Mouse (Mus musculus): Measurements from ENCODE around the gene Cplx3. TPM values are rescaled to one million over a fixed set of nuclear protein-coding genes. Genes with fewer than 3 reads are reported as not detected.

The Cplx3 gene
- polyA plus RNA-seq, 1 experiment from 2014 or later = not detected

DNA sequence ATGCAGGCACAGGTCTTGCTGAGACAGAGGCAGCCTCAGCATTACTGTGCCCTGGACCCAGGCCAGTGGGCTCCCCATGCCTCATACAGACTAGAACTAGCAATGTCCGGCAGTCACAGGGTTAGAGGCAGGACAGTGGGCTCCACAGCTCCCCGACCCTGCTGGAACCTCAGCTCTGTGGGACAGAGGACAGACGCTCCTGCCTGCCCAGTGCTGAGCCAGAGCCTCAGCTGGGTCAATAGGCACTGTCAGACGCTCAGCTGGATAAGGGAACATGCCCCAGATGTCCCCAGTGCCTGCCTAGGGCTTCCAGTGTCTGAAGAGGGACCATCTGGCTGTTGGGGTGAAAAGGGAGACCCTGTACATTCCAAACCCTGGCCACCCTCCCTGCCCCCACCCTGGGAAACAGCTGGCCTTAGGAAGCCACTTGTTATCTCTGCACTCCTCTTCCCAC lies 8.1 kb downstream of the Cplx3 start:
- peaks cover 14% of the 10 kb centered on the region for H3K4me1 ChIP-seq (replicated peaks; ENCODE audit: control insufficient read depth, insufficient read depth, low read length)
- WGBS = 20% methylated on average over 4 of the region's 4 CpGs
- 0 out of 2 replicates have a peak, but pooled peaks have one; percentile 13 for ATAC-seq (ENCODE audit: low read depth)

DNA sequence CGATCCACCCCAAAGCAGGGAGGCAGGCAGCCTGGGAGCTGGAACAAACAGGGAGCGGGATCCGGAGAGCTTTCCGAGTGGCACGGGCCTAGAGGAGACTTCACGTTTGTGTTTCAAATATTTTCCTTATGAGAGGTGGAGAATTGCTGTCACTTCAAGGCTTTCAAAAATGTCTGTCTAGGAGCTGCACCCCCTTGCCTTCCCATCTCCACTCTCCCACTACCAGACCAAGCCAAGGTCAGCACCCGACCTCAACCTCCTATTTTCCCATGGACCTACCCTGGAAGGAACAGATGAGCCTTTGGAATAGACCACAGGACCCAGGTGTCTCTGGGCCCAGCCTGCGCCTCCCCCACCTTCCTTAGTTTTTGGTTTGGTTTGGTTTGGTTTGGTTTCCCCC lies 8.8 kb downstream of the Cplx3 start:
- no peak overlapping the region for H3K4me3 ChIP-seq (ENCODE audit: low read length)
- H3K9me3 ChIP-seq (ENCODE audit: control insufficient read depth, low read length) = no peaks in the 10 kb centered on the region
- WGBS = 75% methylated on average over 8 of the region's 8 CpGs
- no peak for ATAC-seq (ENCODE audit: low read depth)
- no peak overlapping the region for H3K4me2 ChIP-seq (ENCODE audit: low read depth, low read length)
- H3K27me3 ChIP-seq (ENCODE audit: control insufficient read depth, insufficient read depth, low read depth, low read length) = no peaks in the 10 kb centered on the region
- H3K4me1 ChIP-seq (replicated peaks; ENCODE audit: control insufficient read depth, insufficient read depth, low read length) = peaks cover 14% of the 10 kb centered on the region
- H3K27ac ChIP-seq (ENCODE audit: low read length) = no peak overlapping the region
- peaks cover 4% of the 10 kb centered on the region; the same call in 1 of the 2 replicates for H3K36me3 ChIP-seq (ENCODE audit: control insufficient read depth, insufficient read depth, low read length)
- H3K9ac ChIP-seq (ENCODE audit: low read length) = no peak overlapping the region

More for the DNA sequence above, 8.1 kb downstream of the Cplx3 start:
- Histone ChIP-seq H3K27me3 (ENCODE audit: control insufficient read depth, insufficient read depth, low read depth, low read length) (no peaks in the 10 kb centered on the region), H3K9ac (ENCODE audit: low read length) (no peak overlapping the region), H3K9me3 (ENCODE audit: control insufficient read depth, low read length) (no peaks in the 10 kb centered on the region), H3K4me2 (ENCODE audit: low read depth, low read length) (no peak overlapping the region), H3K27ac (ENCODE audit: low read length) (no peak overlapping the region), H3K36me3 (ENCODE audit: control insufficient read depth, insufficient read depth, low read length) (peaks cover 4% of the 10 kb centered on the region; the same call in 1 of the 2 replicates), H3K4me3 (ENCODE audit: low read length) (no peak overlapping the region)

- Histone ChIP-seq H3K27ac (ENCODE audit: low read length) (no peak overlapping the region), H3K4me2 (ENCODE audit: low read depth, low read length) (no peak overlapping the region), H3K4me1 (replicated peaks; ENCODE audit: control insufficient read depth, insufficient read depth, low read length) (peaks cover 10% of the 10 kb centered on the region), H3K27me3 (ENCODE audit: control insufficient read depth, insufficient read depth, low read depth, low read length) (no peaks in the 10 kb centered on the region), H3K9ac (ENCODE audit: low read length) (no peak overlapping the region), H3K4me3 (ENCODE audit: low read length) (no peak overlapping the region), H3K9me3 (ENCODE audit: control insufficient read depth, low read length) (no peaks in the 10 kb centered on the region), H3K36me3 (ENCODE audit: control insufficient read depth, insufficient read depth, low read length) (peaks cover 4% of the 10 kb centered on the region; the same call in 1 of the 2 replicates)
- ATAC-seq (ENCODE audit: low read depth) = no peak
- WGBS = 77% methylated on average over 9 of the region's 9 CpGs
Observed at GRCm38 (mm10) chr9:57594174-57594509, 11.9 kb downstream of the Cplx3 start.

- ATAC-seq (ENCODE audit: low read depth) = no peak
- H3K9me3 ChIP-seq (ENCODE audit: control insufficient read depth, low read length) = no peaks in the 10 kb centered on the region
- H3K4me2 ChIP-seq (ENCODE audit: low read depth, low read length) = no peak overlapping the region
- no peak overlapping the region for H3K27ac ChIP-seq (ENCODE audit: low read length)
- 59% methylated on average over 12 of the region's 12 CpGs for WGBS
- peaks cover 15% of the 10 kb centered on the region for H3K4me1 ChIP-seq (replicated peaks; ENCODE audit: control insufficient read depth, insufficient read depth, low read length)
- no peaks in the 10 kb centered on the region for H3K27me3 ChIP-seq (ENCODE audit: control insufficient read depth, insufficient read depth, low read depth, low read length)
- no peak overlapping the region for H3K9ac ChIP-seq (ENCODE audit: low read length)
- no peak overlapping the region for H3K4me3 ChIP-seq (ENCODE audit: low read length)
- H3K36me3 ChIP-seq (ENCODE audit: control insufficient read depth, insufficient read depth, low read length) = peaks cover 4% of the 10 kb centered on the region; the same call in 1 of the 2 replicates
Observed at GRCm38 (mm10) chr9:57593454-57594173, 12.5 kb downstream of the Cplx3 start.

DNA sequence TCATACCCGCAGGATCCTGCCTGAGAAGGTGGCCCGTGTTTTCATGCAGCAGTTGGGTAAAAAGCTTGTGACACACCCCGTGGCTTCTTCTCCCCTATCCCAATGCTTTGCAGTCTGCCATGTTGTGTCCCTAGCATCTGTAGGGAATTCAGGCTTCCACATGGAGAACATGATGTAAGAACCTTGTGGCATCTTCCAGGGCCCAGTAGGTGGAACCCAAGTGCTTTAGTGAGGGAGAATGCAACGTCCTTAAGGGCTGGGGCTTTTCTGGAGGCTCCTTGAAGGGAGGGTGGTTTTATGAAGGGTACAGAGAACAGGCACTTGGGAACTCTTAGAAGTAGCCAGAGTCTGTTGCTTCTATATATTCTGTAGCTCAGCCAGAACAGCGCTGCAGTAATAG lies 15.4 kb downstream of the Cplx3 start:
- Histone ChIP-seq H3K4me2 (ENCODE audit: low read depth, low read length) (no peak overlapping the region), H3K4me3 (ENCODE audit: low read length) (no peak overlapping the region)
- ATAC-seq (ENCODE audit: low read depth) = no peak

DNA sequence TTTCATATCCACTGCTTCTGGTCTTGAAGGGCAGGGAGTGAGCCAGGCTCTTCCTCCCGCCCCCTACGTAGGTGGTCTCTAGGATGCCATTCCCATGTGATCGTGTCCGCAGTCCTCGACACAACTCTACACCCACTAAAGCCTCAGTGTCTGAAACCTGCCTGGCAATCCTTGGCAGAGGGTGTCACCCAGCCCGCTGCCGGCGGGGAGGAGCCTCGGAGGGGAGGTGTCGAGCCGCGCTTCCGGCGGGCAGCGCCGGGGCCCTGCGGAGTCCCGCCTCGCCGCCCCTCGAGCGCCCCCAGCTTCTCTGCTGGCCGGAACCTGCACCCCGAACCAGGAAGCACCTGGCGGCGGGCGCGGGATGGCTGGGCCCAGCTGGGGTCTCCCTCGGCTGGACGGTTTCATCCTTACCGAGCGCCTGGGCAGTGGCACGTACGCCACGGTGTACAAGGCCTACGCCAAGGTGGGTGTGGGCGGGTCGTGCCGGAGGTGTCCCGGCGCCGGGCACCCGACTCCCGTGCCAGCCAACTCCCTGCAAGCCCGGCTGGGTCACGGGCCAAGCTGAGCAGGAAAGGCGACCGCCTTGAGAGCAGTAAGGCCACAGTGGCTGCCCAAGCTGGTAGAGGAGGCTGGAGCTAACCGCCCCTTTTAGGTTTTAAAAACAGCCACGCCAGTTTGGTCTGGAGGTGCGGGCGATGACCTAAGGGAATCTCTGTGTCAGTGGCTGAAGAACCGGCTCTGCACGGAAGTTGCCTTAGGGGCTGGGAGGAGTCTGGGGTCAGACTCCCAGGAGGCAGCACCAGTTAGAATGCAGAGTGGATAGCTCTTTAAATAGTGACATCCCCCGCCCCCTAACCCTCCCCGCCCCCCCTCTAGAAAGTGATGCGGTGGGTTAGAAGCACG lies 16.6 kb downstream of the Cplx3 start, which contains the start of gene Ulk3:
Gene Ulk3 (plus strand): TSS at position 229 of the 903 bp plus-strand sequence.
- Histone ChIP-seq H3K4me3 (ENCODE audit: low read length) (peak within 1 kb of the TSS; percentile 82), H3K9me3 (ENCODE audit: control insufficient read depth, low read length) (no peaks in the 10 kb centered on the region), H3K27me3 (ENCODE audit: control insufficient read depth, insufficient read depth, low read depth, low read length) (no peaks in the 10 kb centered on the region), H3K27ac (ENCODE audit: low read length) (peak within 1 kb of the TSS; percentile 87), H3K4me2 (ENCODE audit: low read depth, low read length) (peak within 1 kb of the TSS; percentile 89), H3K9ac (ENCODE audit: low read length) (peak within 1 kb of the TSS; percentile 83), H3K4me1 (replicated peaks; ENCODE audit: control insufficient read depth, insufficient read depth, low read length) (peaks cover 14% of the 10 kb centered on the region), H3K36me3 (ENCODE audit: control insufficient read depth, insufficient read depth, low read length) (peaks cover 6% of the 10 kb centered on the region; the same call in 1 of the 2 replicates)
- WGBS = under 1% methylated on average over 57 of the region's 58 CpGs
- peak; percentile 93 for ATAC-seq (ENCODE audit: low read depth)

More for the DNA sequence above, 15.4 kb downstream of the Cplx3 start:
- no peaks in the 10 kb centered on the region for H3K27me3 ChIP-seq (ENCODE audit: control insufficient read depth, insufficient read depth, low read depth, low read length)
- H3K9ac ChIP-seq (ENCODE audit: low read length) = no peak overlapping the region
- H3K36me3 ChIP-seq (ENCODE audit: control insufficient read depth, insufficient read depth, low read length) = peaks cover 8% of the 10 kb centered on the region; the same call in 1 of the 2 replicates
- peaks cover 14% of the 10 kb centered on the region for H3K4me1 ChIP-seq (replicated peaks; ENCODE audit: control insufficient read depth, insufficient read depth, low read length)
- H3K27ac ChIP-seq (ENCODE audit: low read length) = no peak overlapping the region
- WGBS = 42% methylated on average over 5 of the region's 5 CpGs
- H3K9me3 ChIP-seq (ENCODE audit: control insufficient read depth, low read length) = no peaks in the 10 kb centered on the region

DNA sequence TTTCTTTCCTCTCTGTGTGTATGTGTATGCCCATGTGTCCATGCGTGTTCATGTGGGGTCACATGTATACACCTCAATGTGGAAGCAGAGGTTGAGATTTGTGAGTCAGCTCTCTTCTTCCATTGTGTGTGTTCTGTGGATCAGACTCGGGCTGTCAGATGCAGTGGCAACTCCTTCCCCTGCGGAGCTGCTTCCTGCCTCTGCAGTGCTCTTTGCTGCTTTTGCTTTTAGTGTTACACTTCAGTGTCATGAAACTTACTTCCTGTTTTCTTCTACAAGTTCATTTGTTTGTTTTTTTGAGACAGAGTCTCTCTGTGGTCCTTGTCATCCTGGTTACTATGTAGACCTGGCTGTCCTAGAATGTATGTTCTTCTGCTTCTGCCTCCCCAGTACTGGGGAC lies 21.1 kb downstream of the Cplx3 start:
- 83% methylated on average over 3 of the region's 3 CpGs for WGBS
- Histone ChIP-seq H3K27me3 (ENCODE audit: control insufficient read depth, insufficient read depth, low read depth, low read length) (no peaks in the 10 kb centered on the region), H3K4me2 (ENCODE audit: low read depth, low read length) (no peak overlapping the region), H3K9me3 (ENCODE audit: control insufficient read depth, low read length) (no peaks in the 10 kb centered on the region), H3K36me3 (ENCODE audit: control insufficient read depth, insufficient read depth, low read length) (peaks cover 29% of the 10 kb centered on the region), H3K4me3 (ENCODE audit: low read length) (no peak overlapping the region), H3K9ac (ENCODE audit: low read length) (no peak overlapping the region), H3K27ac (ENCODE audit: low read length) (no peak overlapping the region), H3K4me1 (replicated peaks; ENCODE audit: control insufficient read depth, insufficient read depth, low read length) (peaks cover 9% of the 10 kb centered on the region)
- ATAC-seq (ENCODE audit: low read depth) = no peak

DNA sequence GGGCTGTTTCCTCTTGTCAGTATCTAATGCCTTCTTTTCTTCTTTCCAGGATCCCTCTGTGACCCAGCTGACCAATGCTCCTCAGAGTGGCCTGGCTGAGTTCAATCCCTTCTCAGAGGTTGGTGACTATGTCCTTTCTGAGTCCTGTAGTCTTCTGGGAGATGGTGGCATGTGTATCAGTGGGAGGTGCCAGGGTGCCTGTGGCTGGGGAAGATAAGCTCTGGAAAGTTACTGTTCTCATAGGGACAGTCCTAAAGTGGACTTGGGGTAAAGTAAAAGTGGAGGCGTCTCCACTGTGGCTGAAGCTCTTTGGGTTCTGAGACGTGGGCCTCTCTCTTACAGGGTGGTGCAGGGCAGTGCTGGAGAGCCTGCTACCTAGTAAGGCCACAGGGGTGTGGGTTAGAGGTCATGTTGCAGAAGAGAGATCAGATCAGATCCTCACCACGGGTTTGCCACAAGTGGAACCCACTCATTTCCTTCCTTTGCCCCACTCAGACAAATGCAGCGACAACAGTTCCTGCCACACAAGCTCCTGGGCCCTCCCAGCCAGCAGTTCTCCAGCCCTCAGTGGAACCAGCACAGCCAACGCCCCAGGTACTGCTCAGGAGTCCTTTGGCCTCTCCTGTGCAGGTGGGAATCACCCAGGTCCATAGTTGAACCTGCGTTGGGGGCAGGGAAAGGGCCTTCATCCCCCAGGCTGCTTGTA lies 28.8 kb downstream of the Cplx3 start:
- no peaks in the 10 kb centered on the region for H3K9me3 ChIP-seq (ENCODE audit: control insufficient read depth, low read length)
- H3K4me1 ChIP-seq (replicated peaks; ENCODE audit: control insufficient read depth, insufficient read depth, low read length) = no peaks in the 10 kb centered on the region
- no peak overlapping the region for H3K27ac ChIP-seq (ENCODE audit: low read length)
- ATAC-seq (ENCODE audit: low read depth) = no peak
- peaks cover 23% of the 10 kb centered on the region for H3K36me3 ChIP-seq (ENCODE audit: control insufficient read depth, insufficient read depth, low read length)
- 76% methylated on average over 6 of the region's 6 CpGs for WGBS
- H3K27me3 ChIP-seq (ENCODE audit: control insufficient read depth, insufficient read depth, low read depth, low read length) = no peaks in the 10 kb centered on the region
- no peak overlapping the region for H3K4me3 ChIP-seq (ENCODE audit: low read length)
- H3K9ac ChIP-seq (ENCODE audit: low read length) = no peak overlapping the region
- H3K4me2 ChIP-seq (ENCODE audit: low read depth, low read length) = no peak overlapping the region
